Mouse (Mus musculus) lung, embryonic 16.5 days (tissue): Measurements from ENCODE around the gene Ssh3. TPM values are rescaled to one million over a fixed set of nuclear protein-coding genes. Genes with fewer than 3 reads are reported as not detected.

Source experiments
- ATAC-seq: fragments of 200-750 bp; cut with Nextera tagmentation; 2 replicates; pipeline ENCODE4 v1.8.0; 2017; ENCODE audit warnings: low read depth, mild to moderate bottlenecking, moderate library complexity
- H3K27ac ChIP-seq: fragments of 300-500 bp; sonication (generic); 2 replicates; pipeline ENCODE4 v1.5.1; 2014; ENCODE audit warnings: mild to moderate bottlenecking, control low read depth, low read length
- H3K27me3 ChIP-seq: fragments of 300-500 bp; sonication (generic); 2 replicates; pipeline ENCODE4 v1.6.1; 2014; ENCODE audit warnings: low read depth, low read length, mixed read lengths; ENCODE audit not compliant: control insufficient read depth, insufficient read depth
- H3K36me3 ChIP-seq: fragments of 300-500 bp; sonication (generic); 2 replicates; pipeline ENCODE4 v1.6.1; 2014; ENCODE audit warnings: low read length; ENCODE audit not compliant: control insufficient read depth, insufficient read depth
- H3K4me1 ChIP-seq: fragments of 300-500 bp; sonication (generic); replicated peaks from 2 replicates; pipeline ENCODE4 v1.6.1; 2014; ENCODE audit warnings: low read length, mixed read lengths; ENCODE audit not compliant: control insufficient read depth, insufficient read depth
- H3K4me2 ChIP-seq: fragments of 300-500 bp; sonication (generic); 2 replicates; pipeline ENCODE4 v1.6.1; 2014; ENCODE audit warnings: low read depth, low read length, control low read depth
- H3K4me3 ChIP-seq: fragments of 300-500 bp; sonication (generic); 2 replicates; pipeline ENCODE4 v1.5.1; 2014; ENCODE audit warnings: mild to moderate bottlenecking, low read length, control low read depth
- H3K9ac ChIP-seq: fragments of 300-500 bp; sonication (generic); 2 replicates; pipeline ENCODE4 v1.6.1; 2014; ENCODE audit warnings: low read length, control low read depth
- H3K9me3 ChIP-seq: fragments of 300-500 bp; sonication (generic); 2 replicates; pipeline ENCODE4 v1.6.1; 2016; ENCODE audit warnings: low read length; ENCODE audit not compliant: control insufficient read depth
- WGBS: fragments of 180-500 bp; shearing (Covaris S2); extraction: QIAGEN DNeasy Blood & Tissue Kit; methylation state at CpG from one replicate; pipeline ENCODE4 v1.1.7; 2014; 5-methylcytosine and 5-hydroxymethylcytosine counted together
- polyA plus RNA-seq: library from polyadenylated mRNA; unstranded; fragments of >200 nt; fragmentation: Nextera tagmentation; extraction: Ambion mirVana; gene quantifications from 2 replicates; pipeline ENCODE4 v1.2.1, GENCODE M21; 2015

Gene Ssh3
- polyA plus RNA-seq, 1 experiment from 2014 or later = 21.5 TPM

- peaks cover 56% of the 10 kb centered on the region for H3K4me1 ChIP-seq
- H3K27me3 ChIP-seq = no peaks in the 10 kb centered on the region
- 10% methylated on average over 5 of the region's 5 CpGs for WGBS
- no peaks in the 10 kb centered on the region for H3K36me3 ChIP-seq
- H3K4me2 ChIP-seq = peak overlapping the region; percentile 94
- no peak overlapping the region for H3K27ac ChIP-seq
- H3K4me3 ChIP-seq = no peak overlapping the region; the same call in 1 of the 2 replicates
- peak; percentile 12; the same call in 1 of the 2 replicates for ATAC-seq
- no peaks in the 10 kb centered on the region for H3K9me3 ChIP-seq
- H3K9ac ChIP-seq = peak overlapping the region; percentile 12; the same call in 1 of the 2 replicates
Measured at GRCm38 (mm10) chr19:4217140-4217539, 51.8 kb downstream of the Ssh3 start.

- ATAC-seq = peak; percentile 27; the same call in 1 of the 2 replicates
- 12% methylated on average over 14 of the region's 14 CpGs for WGBS
- Histone ChIP-seq H3K4me2 (peak overlapping the region; percentile 94), H3K9me3 (no peaks in the 10 kb centered on the region), H3K4me1 (peaks cover 55% of the 10 kb centered on the region), H3K9ac (peak overlapping the region; percentile 12), H3K4me3 (peak overlapping the region; percentile 34), H3K27me3 (no peaks in the 10 kb centered on the region), H3K36me3 (no peaks in the 10 kb centered on the region), H3K27ac (peak overlapping the region; percentile 17)
Measured at GRCm38 (mm10) chr19:4216041-4216685, 52.8 kb downstream of the Ssh3 start.

GRCm38 (mm10) chr19:4215451-4215840, 53.5 kb downstream of the Ssh3 start:
- no peaks in the 10 kb centered on the region for H3K9me3 ChIP-seq
- peaks cover 48% of the 10 kb centered on the region for H3K4me1 ChIP-seq
- H3K36me3 ChIP-seq = no peaks in the 10 kb centered on the region
- peak overlapping the region; percentile 80 for H3K4me3 ChIP-seq
- H3K9ac ChIP-seq = peak overlapping the region; percentile 92
- ATAC-seq = no peak
- peak overlapping the region; percentile 96 for H3K27ac ChIP-seq
- peak overlapping the region; percentile 94 for H3K4me2 ChIP-seq
- no peaks in the 10 kb centered on the region for H3K27me3 ChIP-seq
- WGBS = under 1% methylated on average over 21 of the region's 21 CpGs

- peak overlapping the region; percentile 80 for H3K4me3 ChIP-seq
- H3K4me2 ChIP-seq = peak overlapping the region; percentile 94
- peak; percentile 51 for ATAC-seq
- peak overlapping the region; percentile 92 for H3K9ac ChIP-seq
- H3K9me3 ChIP-seq = no peaks in the 10 kb centered on the region
- under 1% methylated on average over 58 of the region's 81 CpGs for WGBS
- no peaks in the 10 kb centered on the region for H3K36me3 ChIP-seq
- peaks cover 43% of the 10 kb centered on the region for H3K4me1 ChIP-seq
- H3K27ac ChIP-seq = peak overlapping the region; percentile 96
- H3K27me3 ChIP-seq = no peaks in the 10 kb centered on the region
Measured at GRCm38 (mm10) chr19:4214771-4215450, 54.1 kb downstream of the Ssh3 start.

- H3K27me3 ChIP-seq = no peaks in the 10 kb centered on the region
- H3K9me3 ChIP-seq = no peaks in the 10 kb centered on the region
- peak; percentile 59 for ATAC-seq
- peak within 1 kb of the TSS; percentile 80 for H3K4me3 ChIP-seq
- WGBS = 1% methylated on average over 47 of the region's 49 CpGs
- H3K4me1 ChIP-seq = peaks cover 42% of the 10 kb centered on the region
- H3K27ac ChIP-seq = peak within 1 kb of the TSS; percentile 96
- peak within 1 kb of the TSS; percentile 92 for H3K9ac ChIP-seq
- H3K4me2 ChIP-seq = peak within 1 kb of the TSS; percentile 94
- H3K36me3 ChIP-seq = no peaks in the 10 kb centered on the region
Measured at GRCm38 (mm10) chr19:4214071-4214770, 54.8 kb downstream of the Ssh3 start, which contains the start of the genes Clcf1 and AC109138.7. Gene Clcf1 (plus strand): TSS chr19:4214238. Gene AC109138.7 (plus strand): TSS chr19:4214357.

GRCm38 (mm10) chr19:4213524-4213974, 55.4 kb downstream of the Ssh3 start:
- WGBS = 10% methylated on average over 9 of the region's 9 CpGs
- peak; percentile 11; the same call in 1 of the 2 replicates for ATAC-seq
- Histone ChIP-seq H3K4me2 (peak overlapping the region; percentile 94), H3K36me3 (no peaks in the 10 kb centered on the region), H3K4me1 (peaks cover 40% of the 10 kb centered on the region), H3K4me3 (peak overlapping the region; percentile 80), H3K27ac (peak overlapping the region; percentile 96), H3K9me3 (no peaks in the 10 kb centered on the region), H3K27me3 (no peaks in the 10 kb centered on the region), H3K9ac (peak overlapping the region; percentile 92)

GRCm38 (mm10) chr19:4211891-4212588, 56.9 kb downstream of the Ssh3 start:
- H3K4me1 ChIP-seq = peaks cover 32% of the 10 kb centered on the region
- ATAC-seq = no peak
- no peaks in the 10 kb centered on the region for H3K27me3 ChIP-seq
- H3K9me3 ChIP-seq = no peaks in the 10 kb centered on the region
- H3K4me3 ChIP-seq = no peak overlapping the region
- H3K4me2 ChIP-seq = no peak overlapping the region
- H3K9ac ChIP-seq = no peak overlapping the region
- no peak overlapping the region for H3K27ac ChIP-seq
- no peaks in the 10 kb centered on the region for H3K36me3 ChIP-seq
- 47% methylated on average over 4 of the region's 4 CpGs for WGBS
